Comparison of ENCODE assay signal across 11 mouse cellular contexts in the genomic region with DNA sequence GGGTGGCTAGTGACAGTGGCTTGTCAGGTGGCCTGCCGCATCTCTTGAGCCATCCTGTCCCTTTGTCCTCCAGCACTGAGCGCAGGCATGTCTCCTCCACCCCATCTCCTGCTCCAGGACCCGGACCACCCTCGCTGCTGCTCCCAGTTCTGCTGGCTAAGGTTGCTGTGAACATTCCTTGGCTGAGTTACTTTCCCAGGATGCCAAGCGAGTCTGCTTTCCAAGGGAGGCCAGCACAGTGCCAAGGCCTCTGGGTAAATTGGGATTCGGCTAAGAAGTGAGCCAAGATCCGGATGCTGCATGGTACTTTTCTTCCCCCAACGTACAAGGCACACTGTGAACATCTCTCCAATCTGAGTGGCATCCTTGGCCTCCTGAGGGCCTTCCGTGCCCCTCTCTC.
A peak's percentile ranks its signal among the peaks of the same experiment; 100 is the strongest.
DNase-seq lines count a peak whose midpoint lies in the region; ATAC-seq and TF ChIP-seq lines count a peak whose summit lies in the region.
"Had no signal": no experiment of that assay in that cellular context is flagged by ENCODE, and none has a peak within 500 bp of the region (broad histone marks: within the 10 kb centered on the region; RNA-seq: fewer than 3 reads in every experiment).

No protein-coding gene starts in this region.

- H3K27me3 ChIP-seq in heart, postnatal 0 days (ENCODE audit: control insufficient read depth, insufficient read depth, low read length): no peaks in the 10 kb centered on the region
- no peaks in the 10 kb centered on the region for H3K27me3 ChIP-seq in heart, embryonic 11.5 days (ENCODE audit: control insufficient read depth, insufficient read depth, low read length)
- H3K27me3 ChIP-seq in cerebellum, adult 2 months (ENCODE audit: control insufficient read depth, insufficient read depth, low read length): no peaks in the 10 kb centered on the region
- peaks cover 17% of the 10 kb centered on the region; the same call in 1 of the 2 replicates for H3K27me3 ChIP-seq in midbrain, embryonic 13.5 days

- whole genome bisulfite sequencing in heart, postnatal 0 days: 89% methylated on average over 9 of the region's 9 CpGs
- 86% methylated on average over 9 of the region's 9 CpGs for WGBS in heart, embryonic 11.5 days (ENCODE audit: insufficient replicate concordance)
- 28% methylated on average over 9 of the region's 9 CpGs for WGBS in cerebellum, adult 2 months
- WGBS in midbrain, embryonic 13.5 days: 89% methylated on average over 9 of the region's 9 CpGs

- H3K9ac ChIP-seq in heart, postnatal 0 days (replicated peaks; ENCODE audit: low read depth, low read length): no peak overlapping the region
- H3K9ac ChIP-seq in heart, embryonic 11.5 days (ENCODE audit: low read depth, low read length): no peak overlapping the region
- H3K9ac ChIP-seq in midbrain, embryonic 13.5 days (replicated peaks): no peak overlapping the region

- peaks cover 6% of the 10 kb centered on the region; the same call in 1 of the 2 replicates for H3K4me1 ChIP-seq in heart, postnatal 0 days (ENCODE audit: control insufficient read depth, insufficient read depth)
- H3K4me1 ChIP-seq in heart, embryonic 11.5 days (ENCODE audit: control insufficient read depth, insufficient read depth, low read length): peaks cover 19% of the 10 kb centered on the region
- H3K4me1 ChIP-seq in cerebellum, adult 2 months (ENCODE audit: control insufficient read depth, insufficient read depth, low read length): peaks cover 7% of the 10 kb centered on the region; the same call in 1 of the 2 replicates
- peaks cover 35% of the 10 kb centered on the region for H3K4me1 ChIP-seq in midbrain, embryonic 13.5 days (replicated peaks)

- TF ChIP-seq EP300 in heart, postnatal 0 days (IDR thresholded peaks at IDR 0.05; ENCODE audit: low read depth): no peak

- H3K4me3 ChIP-seq in heart, postnatal 0 days (ENCODE audit: low read depth, low read length): no peak overlapping the region
- H3K4me3 ChIP-seq in heart, embryonic 11.5 days (ENCODE audit: low read depth, low read length): no peak overlapping the region
- no peak overlapping the region for H3K4me3 ChIP-seq in cerebellum, adult 2 months (replicated peaks; ENCODE audit: insufficient read depth, low read depth, low read length)
- H3K4me3 ChIP-seq in midbrain, embryonic 13.5 days (replicated peaks): no peak overlapping the region
- H3K4me3 ChIP-seq: erythroblast, embryonic 14.5 days had no signal

- no peak for TF ChIP-seq POLR2A in cerebellum, adult 2 months (IDR thresholded peaks at IDR 0.05; ENCODE audit: borderline replicate concordance, insufficient read depth, low read length)

- ATAC-seq in heart, postnatal 0 days (ENCODE audit: insufficient read depth, low read depth): 0 out of 2 replicates have a peak, but pooled peaks have one; percentile 24
- no peak for ATAC-seq in heart, embryonic 11.5 days (replicated peaks; ENCODE audit: insufficient number of reproducible peaks, low FRiP score, low TSS enrichment)
- no peak for ATAC-seq in midbrain, embryonic 13.5 days
- ATAC-seq: intestine, postnatal 0 days had no signal

- no peak for TF ChIP-seq CTCF in heart, postnatal 0 days (IDR thresholded peaks at IDR 0.05; ENCODE audit: low read depth)
- TF ChIP-seq CTCF in cerebellum, adult 2 months (IDR thresholded peaks at IDR 0.05; ENCODE audit: borderline replicate concordance, insufficient read depth, low read depth, low read length): no peak

- intact Hi-C loops in left cerebral cortex, postnatal 36 days (cut with DNase I): no loop called here

- DNase-seq in heart, postnatal 0 days (ENCODE audit: low spot score): no peak
- DNase-seq in cerebellum, adult 2 months: peak; percentile 35 to 46
- DNase-seq in frontal cortex, postnatal 14 days (ENCODE audit: low spot score in 2 of 2): peak; percentile 31 to 49
- DNase-seq in left cerebral cortex, postnatal 36 days (ENCODE audit: low spot score in 2 of 2): peak; percentile 52 to 58
- no peak for DNase-seq in retina, embryonic 14.5 days (ENCODE audit: low spot score)
- no peak for DNase-seq in thymus, postnatal 0 days (ENCODE audit: low spot score)
- DNase-seq: adrenal gland, postnatal 36 days had no signal

- H3K27ac ChIP-seq in heart, postnatal 0 days (ENCODE audit: low read depth): no peak overlapping the region
- no peak overlapping the region for H3K27ac ChIP-seq in heart, embryonic 11.5 days (ENCODE audit: low read depth, low read length)
- H3K27ac ChIP-seq in cerebellum, adult 2 months (ENCODE audit: insufficient read depth, low read length): no peak overlapping the region
- no peak overlapping the region for H3K27ac ChIP-seq in midbrain, embryonic 13.5 days

- H3K9me3 ChIP-seq in heart, postnatal 0 days (replicated peaks; ENCODE audit: control insufficient read depth, low read length): no peaks in the 10 kb centered on the region
- no peaks in the 10 kb centered on the region for H3K9me3 ChIP-seq in heart, embryonic 11.5 days (replicated peaks; ENCODE audit: control insufficient read depth, low read length)
- no peaks in the 10 kb centered on the region for H3K9me3 ChIP-seq in midbrain, embryonic 13.5 days

- H3K4me2 ChIP-seq in heart, postnatal 0 days (ENCODE audit: low read depth, low read length): no peak overlapping the region
- no peak overlapping the region for H3K4me2 ChIP-seq in heart, embryonic 11.5 days
- no peak overlapping the region for H3K4me2 ChIP-seq in midbrain, embryonic 13.5 days (replicated peaks)

- H3K36me3 ChIP-seq in heart, postnatal 0 days (replicated peaks; ENCODE audit: control insufficient read depth, insufficient read depth, low read length): no peaks in the 10 kb centered on the region
- H3K36me3 ChIP-seq in heart, embryonic 11.5 days (ENCODE audit: control insufficient read depth, insufficient read depth, low read length): no peaks in the 10 kb centered on the region
- H3K36me3 ChIP-seq in midbrain, embryonic 13.5 days: no peaks in the 10 kb centered on the region

Comparison
In these comparisons a context has a peak if more than half of its experiments do, and no peak if none do; other contexts are left out.
1. DNase-seq: peak in cerebellum, adult 2 months (2 of 2), frontal cortex, postnatal 14 days (2 of 2) and left cerebral cortex, postnatal 36 days (2 of 2); none in heart, postnatal 0 days (single experiment), retina, embryonic 14.5 days (single experiment) and thymus, postnatal 0 days (single experiment).